Mouse (Mus musculus): Measurements from ENCODE around the gene Fam170b.

GRCm38 (mm10) chr14:32810111-32810510 lies 23.7 kb upstream of the Fam170b start:
- TF ChIP-seq MAFK (IDR thresholded peaks at IDR 0.05; ENCODE audit: insufficient read depth, low read depth, low read length) (no peak), CHD2 (IDR thresholded peaks at IDR 0.05; ENCODE audit: low read depth, low read length) (no peak)

Measured in ES-E14 (cell line).